17 mouse cellular contexts compared by ENCODE assay signal in the genomic region with DNA sequence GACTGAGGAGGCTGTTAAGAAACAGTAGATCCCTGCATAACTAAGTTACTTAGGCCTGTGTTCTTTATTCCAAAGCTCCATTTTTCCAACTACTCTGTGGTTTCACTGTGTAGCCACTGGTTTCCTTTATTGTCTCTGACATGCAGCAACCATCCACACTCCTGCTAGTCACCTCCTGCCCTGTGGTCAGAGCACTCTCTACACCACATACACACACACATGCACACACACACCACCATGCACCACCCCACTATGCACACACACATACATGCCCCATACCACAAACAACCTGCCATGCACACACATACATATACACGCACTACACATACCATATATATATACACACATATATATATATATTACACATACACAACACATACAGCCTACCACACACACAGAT.
DNase-seq lines count a peak whose midpoint lies in the region; ATAC-seq lines count a peak whose summit lies in the region.
"Had no signal": no experiment of that assay in that cellular context is flagged by ENCODE, and none has a peak within 500 bp of the region (broad histone marks: within the 10 kb centered on the region; RNA-seq: fewer than 3 reads in every experiment).

No protein-coding gene starts in this region.

- no peak overlapping the region for H3K4me3 ChIP-seq in hindbrain, embryonic 11.5 days (ENCODE audit: low read depth, low read length)
- no peak overlapping the region for H3K4me3 ChIP-seq in hindbrain, embryonic 13.5 days
- H3K4me3 ChIP-seq in limb, embryonic 11.5 days (ENCODE audit: low read depth, low read length): no peak overlapping the region
- H3K4me3 ChIP-seq in limb, embryonic 10.5 days: no peak overlapping the region
- no peak overlapping the region for H3K4me3 ChIP-seq in midbrain, embryonic 14.5 days (replicated peaks; ENCODE audit: low read depth, low read length)
- H3K4me3 ChIP-seq in midbrain, embryonic 13.5 days (replicated peaks): no peak overlapping the region
- H3K4me3 ChIP-seq: embryonic facial prominence, embryonic 10.5 days; forebrain, embryonic 13.5 days had no signal

- no peaks in the 10 kb centered on the region for H3K36me3 ChIP-seq in hindbrain, embryonic 11.5 days (ENCODE audit: control insufficient read depth, insufficient read depth, low read length)
- no peaks in the 10 kb centered on the region for H3K36me3 ChIP-seq in hindbrain, embryonic 13.5 days
- H3K36me3 ChIP-seq in limb, embryonic 11.5 days (ENCODE audit: control insufficient read depth, insufficient read depth, low read length): no peaks in the 10 kb centered on the region
- H3K36me3 ChIP-seq in limb, embryonic 10.5 days: no peaks in the 10 kb centered on the region
- no peaks in the 10 kb centered on the region for H3K36me3 ChIP-seq in midbrain, embryonic 14.5 days (ENCODE audit: control insufficient read depth, insufficient read depth, low read length)
- H3K36me3 ChIP-seq in midbrain, embryonic 13.5 days: no peaks in the 10 kb centered on the region
- H3K36me3 ChIP-seq: embryonic facial prominence, embryonic 10.5 days had no signal

- H3K4me2 ChIP-seq in hindbrain, embryonic 11.5 days (replicated peaks; ENCODE audit: low read depth, low read length): no peak overlapping the region
- H3K4me2 ChIP-seq in hindbrain, embryonic 13.5 days: no peak overlapping the region
- H3K4me2 ChIP-seq in limb, embryonic 11.5 days (ENCODE audit: low read depth, severe bottlenecking): no peak overlapping the region
- H3K4me2 ChIP-seq in midbrain, embryonic 14.5 days (ENCODE audit: low read length): no peak overlapping the region
- H3K4me2 ChIP-seq in midbrain, embryonic 13.5 days (replicated peaks): no peak overlapping the region
- H3K4me2 ChIP-seq: forebrain, embryonic 13.5 days had no signal

- H3K4me1 ChIP-seq in hindbrain, embryonic 11.5 days (replicated peaks; ENCODE audit: control insufficient read depth, insufficient read depth, low read length): no peaks in the 10 kb centered on the region
- H3K4me1 ChIP-seq in hindbrain, embryonic 13.5 days (replicated peaks): no peaks in the 10 kb centered on the region
- no peaks in the 10 kb centered on the region for H3K4me1 ChIP-seq in limb, embryonic 11.5 days (ENCODE audit: control insufficient read depth, insufficient read depth, low read length)
- no peaks in the 10 kb centered on the region for H3K4me1 ChIP-seq in limb, embryonic 10.5 days
- H3K4me1 ChIP-seq in midbrain, embryonic 14.5 days (ENCODE audit: control insufficient read depth, insufficient read depth, low read length): no peaks in the 10 kb centered on the region
- no peaks in the 10 kb centered on the region for H3K4me1 ChIP-seq in midbrain, embryonic 13.5 days (replicated peaks)
- H3K4me1 ChIP-seq: embryonic facial prominence, embryonic 10.5 days; forebrain, embryonic 13.5 days had no signal

- no peaks in the 10 kb centered on the region for H3K9me3 ChIP-seq in hindbrain, embryonic 11.5 days (ENCODE audit: control insufficient read depth, low read length)
- no peaks in the 10 kb centered on the region for H3K9me3 ChIP-seq in hindbrain, embryonic 13.5 days
- H3K9me3 ChIP-seq in limb, embryonic 11.5 days (ENCODE audit: control insufficient read depth, low read length): no peaks in the 10 kb centered on the region
- no peaks in the 10 kb centered on the region for H3K9me3 ChIP-seq in limb, embryonic 10.5 days (replicated peaks)
- H3K9me3 ChIP-seq in midbrain, embryonic 14.5 days (ENCODE audit: control insufficient read depth, low read length): no peaks in the 10 kb centered on the region
- no peaks in the 10 kb centered on the region for H3K9me3 ChIP-seq in midbrain, embryonic 13.5 days
- H3K9me3 ChIP-seq: embryonic facial prominence, embryonic 10.5 days; forebrain, embryonic 13.5 days had no signal

- DNase-seq in hindbrain, embryonic 11.5 days (ENCODE audit: low spot score): no peak
- DNase-seq in limb, embryonic 11.5 days (ENCODE audit: low spot score): no peak
- DNase-seq in limb, embryonic 10.5 days (ENCODE audit: low spot score): no peak
- no peak for DNase-seq in midbrain, embryonic 14.5 days
- DNase-seq: adrenal gland, adult 2 months; adrenal gland, postnatal 25 days; cerebellum, adult 18-20 months; cerebellum, adult 9-11 months; cerebellum, postnatal 36 days; forebrain, postnatal 0 days; gastrocnemius, postnatal 14 days; heart, postnatal 10 days had no signal

- H3K27me3 ChIP-seq in hindbrain, embryonic 11.5 days (ENCODE audit: control insufficient read depth, insufficient read depth, low read length): no peaks in the 10 kb centered on the region
- no peaks in the 10 kb centered on the region for H3K27me3 ChIP-seq in hindbrain, embryonic 13.5 days
- H3K27me3 ChIP-seq in limb, embryonic 11.5 days (ENCODE audit: control insufficient read depth, insufficient read depth, low read length): no peaks in the 10 kb centered on the region
- no peaks in the 10 kb centered on the region for H3K27me3 ChIP-seq in limb, embryonic 10.5 days (ENCODE audit: low read depth, poor library complexity, severe bottlenecking)
- H3K27me3 ChIP-seq in midbrain, embryonic 14.5 days (ENCODE audit: control insufficient read depth, insufficient read depth, low read length): no peaks in the 10 kb centered on the region
- H3K27me3 ChIP-seq in midbrain, embryonic 13.5 days: no peaks in the 10 kb centered on the region
- H3K27me3 ChIP-seq: forebrain, embryonic 13.5 days had no signal

- no peak overlapping the region for H3K9ac ChIP-seq in hindbrain, embryonic 11.5 days (ENCODE audit: low read depth, low read length)
- H3K9ac ChIP-seq in hindbrain, embryonic 13.5 days: no peak overlapping the region
- no peak overlapping the region for H3K9ac ChIP-seq in limb, embryonic 11.5 days (ENCODE audit: low read length)
- no peak overlapping the region for H3K9ac ChIP-seq in midbrain, embryonic 14.5 days (replicated peaks; ENCODE audit: low read length)
- H3K9ac ChIP-seq in midbrain, embryonic 13.5 days (replicated peaks): no peak overlapping the region
- H3K9ac ChIP-seq: forebrain, embryonic 13.5 days; forebrain, postnatal 0 days had no signal

- 88% methylated on average over 1 of the region's 1 CpGs for WGBS in hindbrain, embryonic 11.5 days
- 93% methylated on average over 1 of the region's 1 CpGs for WGBS in hindbrain, embryonic 13.5 days
- 96% methylated on average over 1 of the region's 1 CpGs for WGBS in limb, embryonic 11.5 days
- WGBS in limb, embryonic 10.5 days: 91% methylated on average over 1 of the region's 1 CpGs
- WGBS in midbrain, embryonic 14.5 days: 88% methylated on average over 1 of the region's 1 CpGs
- WGBS in midbrain, embryonic 13.5 days: 88% methylated on average over 1 of the region's 1 CpGs

- ATAC-seq in hindbrain, embryonic 11.5 days (ENCODE audit: low FRiP score): 0 out of 2 replicates have a peak, but pooled peaks have one; percentile 40
- ATAC-seq in hindbrain, embryonic 13.5 days (ENCODE audit: low FRiP score): no peak
- 0 out of 2 replicates have a peak, but pooled peaks have one; percentile 41 for ATAC-seq in limb, embryonic 11.5 days (ENCODE audit: insufficient number of reproducible peaks, low FRiP score, low TSS enrichment, low read depth)
- ATAC-seq in midbrain, embryonic 14.5 days (ENCODE audit: low FRiP score, low TSS enrichment): peak; percentile 22; the same call in 1 of the 2 replicates
- ATAC-seq in midbrain, embryonic 13.5 days: no peak
- ATAC-seq in common myeloid progenitor, adult 5-6 weeks (replicated peaks; ENCODE audit: low read depth, poor library complexity, severe bottlenecking): peak; percentile 22; the same call in 1 of the 2 replicates
- ATAC-seq: forebrain, embryonic 13.5 days; forebrain, postnatal 0 days had no signal

- H3K27ac ChIP-seq in hindbrain, embryonic 11.5 days (ENCODE audit: low read depth, low read length): no peak overlapping the region
- H3K27ac ChIP-seq in hindbrain, embryonic 13.5 days: no peak overlapping the region
- no peak overlapping the region for H3K27ac ChIP-seq in limb, embryonic 11.5 days (replicated peaks; ENCODE audit: low read depth, low read length)
- H3K27ac ChIP-seq in limb, embryonic 10.5 days: no peak overlapping the region
- no peak overlapping the region for H3K27ac ChIP-seq in midbrain, embryonic 14.5 days (replicated peaks; ENCODE audit: low read depth, low read length)
- no peak overlapping the region for H3K27ac ChIP-seq in midbrain, embryonic 13.5 days
- H3K27ac ChIP-seq: embryonic facial prominence, embryonic 10.5 days; forebrain, embryonic 13.5 days had no signal

Comparison
In these comparisons a context has a peak if more than half of its experiments do, and no peak if none do; other contexts are left out.
1. ATAC-seq: peak in hindbrain, embryonic 11.5 days (single experiment), limb, embryonic 11.5 days (single experiment), midbrain, embryonic 14.5 days (single experiment) and common myeloid progenitor, adult 5-6 weeks (single experiment); none in hindbrain, embryonic 13.5 days (single experiment) and midbrain, embryonic 13.5 days (single experiment).